ENCODE assay signal across 8 mouse cellular contexts in the genomic region with DNA sequence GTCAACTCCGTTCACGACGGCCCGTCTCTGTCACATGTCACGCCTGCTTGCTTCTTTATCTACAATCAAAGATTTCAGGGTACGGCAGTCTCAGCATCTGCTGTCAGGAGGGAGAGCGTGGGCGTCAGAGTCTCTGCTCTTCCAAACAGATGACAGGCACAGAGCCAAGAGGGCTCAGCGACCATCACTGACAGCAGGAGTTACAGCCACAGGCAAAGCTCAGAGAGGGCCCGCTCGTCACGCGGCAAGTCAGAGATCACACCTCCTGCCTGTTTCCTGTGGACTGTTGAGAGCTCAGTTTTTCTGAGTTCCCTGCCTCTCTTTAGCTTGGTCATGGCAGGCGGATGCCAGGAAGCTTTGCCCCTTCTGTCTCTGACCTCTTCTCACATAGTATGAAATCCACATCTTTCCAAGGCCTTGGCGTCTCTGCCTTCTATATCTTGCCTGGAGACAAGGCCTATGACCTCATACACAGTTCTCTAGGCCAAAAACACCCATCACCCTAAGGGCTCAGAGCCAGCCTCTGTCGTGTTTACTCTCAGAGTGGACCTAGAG. TPM values are rescaled to one million over a fixed set of nuclear protein-coding genes. Genes with fewer than 3 reads are reported as not detected.
DNase-seq lines count a peak whose midpoint lies in the region; ATAC-seq and TF ChIP-seq lines count a peak whose summit lies in the region.

No protein-coding gene starts in this region.

- peak; percentile 48; the same call in 1 of the 2 replicates for TF ChIP-seq EP300 in lung, postnatal 0 days (IDR thresholded peaks at IDR 0.05)

- peaks cover 41% of the 10 kb centered on the region for H3K4me1 ChIP-seq in intestine, embryonic 14.5 days (replicated peaks; ENCODE audit: control insufficient read depth, insufficient read depth, low read length)
- peaks cover 12% of the 10 kb centered on the region; the same call in 1 of the 2 replicates for H3K4me1 ChIP-seq in intestine, postnatal 0 days (replicated peaks; ENCODE audit: control insufficient read depth, insufficient read depth, low read length)
- H3K4me1 ChIP-seq in lung, postnatal 0 days (ENCODE audit: insufficient read depth, low read depth, low read length): peaks cover 35% of the 10 kb centered on the region
- H3K4me1 ChIP-seq in stomach, embryonic 14.5 days (ENCODE audit: control insufficient read depth, insufficient read depth, low read length): peaks cover 31% of the 10 kb centered on the region

- no peaks in the 10 kb centered on the region for H3K27me3 ChIP-seq in intestine, embryonic 14.5 days (replicated peaks; ENCODE audit: control insufficient read depth, insufficient read depth, low read length)
- no peaks in the 10 kb centered on the region for H3K27me3 ChIP-seq in intestine, postnatal 0 days (replicated peaks; ENCODE audit: control insufficient read depth, insufficient read depth, low read length)
- H3K27me3 ChIP-seq in lung, postnatal 0 days (replicated peaks; ENCODE audit: insufficient read depth, low read length): no peaks in the 10 kb centered on the region
- H3K27me3 ChIP-seq in stomach, embryonic 14.5 days (ENCODE audit: control insufficient read depth, insufficient read depth, low read length): no peaks in the 10 kb centered on the region

- no peak overlapping the region for H3K4me3 ChIP-seq in intestine, embryonic 14.5 days (ENCODE audit: low read depth, low read length)
- no peak overlapping the region for H3K4me3 ChIP-seq in intestine, postnatal 0 days (ENCODE audit: low read depth, low read length)
- H3K4me3 ChIP-seq in lung, postnatal 0 days (ENCODE audit: low read depth, low read length): no peak overlapping the region
- H3K4me3 ChIP-seq in stomach, embryonic 14.5 days (ENCODE audit: low read depth, low read length): no peak overlapping the region

- WGBS in intestine, embryonic 14.5 days: 50% methylated on average over 16 of the region's 16 CpGs
- WGBS in intestine, postnatal 0 days: 56% methylated on average over 16 of the region's 16 CpGs
- 39% methylated on average over 16 of the region's 16 CpGs for WGBS in lung, postnatal 0 days
- WGBS in stomach, embryonic 14.5 days: 44% methylated on average over 16 of the region's 16 CpGs

- peaks cover 7% of the 10 kb centered on the region; the same call in 1 of the 2 replicates for H3K36me3 ChIP-seq in intestine, embryonic 14.5 days (ENCODE audit: control insufficient read depth, insufficient read depth, low read length)
- H3K36me3 ChIP-seq in intestine, postnatal 0 days (ENCODE audit: control insufficient read depth, insufficient read depth): peaks cover 6% of the 10 kb centered on the region; the same call in 1 of the 2 replicates
- H3K36me3 ChIP-seq in lung, postnatal 0 days (ENCODE audit: insufficient read depth, low read length): 0 out of 2 replicates have a peak, but pooled peaks cover 3% of the 10 kb centered on the region
- H3K36me3 ChIP-seq in stomach, embryonic 14.5 days (ENCODE audit: control insufficient read depth, insufficient read depth, low read length): no peaks in the 10 kb centered on the region

- no peak for TF ChIP-seq CTCF in intestine, postnatal 0 days (IDR thresholded peaks at IDR 0.05; ENCODE audit: low read depth)
- TF ChIP-seq CTCF in lung, postnatal 0 days (IDR thresholded peaks at IDR 0.05): no peak

- H3K27ac ChIP-seq in intestine, embryonic 14.5 days (ENCODE audit: low read depth): peak overlapping the region; percentile 63
- no peak overlapping the region for H3K27ac ChIP-seq in intestine, postnatal 0 days (ENCODE audit: low read depth, low read length)
- peak overlapping the region; percentile 74 for H3K27ac ChIP-seq in lung, postnatal 0 days (ENCODE audit: low read length)
- H3K27ac ChIP-seq in stomach, embryonic 14.5 days (ENCODE audit: low read length): peak overlapping the region; percentile 62; the same call in 1 of the 2 replicates

- no peak overlapping the region for H3K9ac ChIP-seq in intestine, embryonic 14.5 days (ENCODE audit: low read length)
- no peak overlapping the region for H3K9ac ChIP-seq in intestine, postnatal 0 days (ENCODE audit: low read depth, low read length)
- H3K9ac ChIP-seq in lung, postnatal 0 days (replicated peaks; ENCODE audit: low read depth): no peak overlapping the region
- H3K9ac ChIP-seq in stomach, embryonic 14.5 days (replicated peaks; ENCODE audit: low read depth, low read length): no peak overlapping the region

- peak; percentile 18; the same call in 1 of the 2 replicates for ATAC-seq in intestine, embryonic 14.5 days (replicated peaks; ENCODE audit: low FRiP score, low TSS enrichment, low read depth)
- no peak for ATAC-seq in intestine, postnatal 0 days
- peak; percentile 82 for ATAC-seq in lung, postnatal 0 days
- ATAC-seq in stomach, embryonic 14.5 days (ENCODE audit: insufficient number of reproducible peaks, insufficient read depth, low FRiP score, low read depth): no peak
- no peak for ATAC-seq in cerebellum, adult (ENCODE audit: insufficient number of reproducible peaks, low FRiP score, low TSS enrichment)

- DNase-seq in intestine, embryonic 14.5 days (ENCODE audit: low spot score): no peak
- DNase-seq in brain, embryonic 18.5 days (ENCODE audit: low read depth, low spot score): peak; percentile 39
- DNase-seq in heart, postnatal 4 days: peak; percentile 73
- peak; percentile 88 for DNase-seq in layer of hippocampus, adult 9-11 months
- peak; percentile 96 for DNase-seq in lung, postnatal 0 days (ENCODE audit: low spot score)

- no peak overlapping the region for H3K4me2 ChIP-seq in intestine, embryonic 14.5 days (ENCODE audit: low read length)
- H3K4me2 ChIP-seq in intestine, postnatal 0 days (replicated peaks; ENCODE audit: low read depth): no peak overlapping the region
- no peak overlapping the region for H3K4me2 ChIP-seq in lung, postnatal 0 days (replicated peaks; ENCODE audit: low read depth, low read length)
- H3K4me2 ChIP-seq in stomach, embryonic 14.5 days (replicated peaks; ENCODE audit: low read depth, low read length): no peak overlapping the region

- no peaks in the 10 kb centered on the region for H3K9me3 ChIP-seq in intestine, embryonic 14.5 days (ENCODE audit: control insufficient read depth, low read length)
- no peaks in the 10 kb centered on the region for H3K9me3 ChIP-seq in intestine, postnatal 0 days (ENCODE audit: control insufficient read depth)
- H3K9me3 ChIP-seq in lung, postnatal 0 days (ENCODE audit: low read length): no peaks in the 10 kb centered on the region
- H3K9me3 ChIP-seq in stomach, embryonic 14.5 days (ENCODE audit: control insufficient read depth, low read depth, low read length): no peaks in the 10 kb centered on the region

RNA-seq across cellular contexts. Expression of a gene that starts 25.7 kb away (rescaled TPM):
- polyA plus RNA-seq in intestine, embryonic 14.5 days (2014; fragmentation: Nextera tagmentation; extraction: Ambion mirVana): 13.4 and 14.6 TPM in 2 replicates
- 8.8 and 10.5 TPM in 2 replicates for polyA plus RNA-seq in intestine, postnatal 0 days (2015; fragmentation: Nextera tagmentation; extraction: Ambion mirVana)
- total RNA-seq in heart, postnatal 4 days (2021): 10 to 100 TPM; 21.1 to 21.5 TPM
- polyA plus RNA-seq in lung, postnatal 0 days (2015; fragmentation: Nextera tagmentation; extraction: Ambion mirVana): 17.7 and 19.3 TPM in 2 replicates
- 12.1 and 12.4 TPM in 2 replicates for polyA plus RNA-seq in stomach, embryonic 14.5 days (2014; fragmentation: Nextera tagmentation; extraction: Ambion mirVana)

Comparison
In these comparisons a context has a peak if more than half of its experiments do, and no peak if none do; other contexts are left out.
1. ATAC-seq: peak in intestine, embryonic 14.5 days (single experiment) and lung, postnatal 0 days (single experiment); none in intestine, postnatal 0 days (single experiment), stomach, embryonic 14.5 days (single experiment) and cerebellum, adult (single experiment).